Comparison of ENCODE assay signal across 11 mouse cellular contexts in genomic region chr1:168292106-168292505, GRCm38 (mm10).
DNase-seq lines count a peak whose midpoint lies in the region; ATAC-seq and TF ChIP-seq lines count a peak whose summit lies in the region.
"Had no signal": no experiment of that assay in that cellular context is flagged by ENCODE, and none has a peak within 500 bp of the region (broad histone marks: within the 10 kb centered on the region; RNA-seq: fewer than 3 reads in every experiment).

No protein-coding gene starts in this region.

- no peaks in the 10 kb centered on the region for H3K27me3 ChIP-seq in heart, embryonic 13.5 days (replicated peaks)
- no peaks in the 10 kb centered on the region for H3K27me3 ChIP-seq in liver, embryonic 13.5 days
- no peaks in the 10 kb centered on the region for H3K27me3 ChIP-seq in liver, postnatal 0 days (ENCODE audit: insufficient read depth, low read length)
- H3K27me3 ChIP-seq in midbrain, embryonic 13.5 days: no peaks in the 10 kb centered on the region
- H3K27me3 ChIP-seq in intestine, postnatal 0 days (replicated peaks; ENCODE audit: control insufficient read depth, insufficient read depth, low read length): no peaks in the 10 kb centered on the region

- peaks cover 17% of the 10 kb centered on the region for H3K36me3 ChIP-seq in heart, embryonic 13.5 days
- H3K36me3 ChIP-seq in liver, embryonic 13.5 days: no peaks in the 10 kb centered on the region
- H3K36me3 ChIP-seq in liver, postnatal 0 days (replicated peaks; ENCODE audit: insufficient read depth, low read length): no peaks in the 10 kb centered on the region; the same call in 1 of the 2 replicates
- no peaks in the 10 kb centered on the region for H3K36me3 ChIP-seq in midbrain, embryonic 13.5 days
- H3K36me3 ChIP-seq in intestine, postnatal 0 days (ENCODE audit: control insufficient read depth, insufficient read depth): no peaks in the 10 kb centered on the region

- peak overlapping the region; percentile 44 for H3K9ac ChIP-seq in heart, embryonic 13.5 days
- H3K9ac ChIP-seq in liver, embryonic 13.5 days: no peak overlapping the region
- H3K9ac ChIP-seq in liver, postnatal 0 days (replicated peaks): no peak overlapping the region
- H3K9ac ChIP-seq in midbrain, embryonic 13.5 days (replicated peaks): no peak overlapping the region
- no peak overlapping the region for H3K9ac ChIP-seq in intestine, postnatal 0 days (ENCODE audit: low read depth, low read length)

- DNase-seq in heart, postnatal 36 days: no peak
- no peak for DNase-seq in liver, embryonic 13.5 days
- no peak for DNase-seq in liver, postnatal 0 days
- peak; percentile 55 to 66 for DNase-seq in adrenal gland, postnatal 36 days
- no peak for DNase-seq in frontal cortex, postnatal 14 days (ENCODE audit: low spot score in 2 of 2)
- DNase-seq: cerebellum, adult 11 months; heart, adult 11 months; kidney, adult 8-10 months had no signal

- intact Hi-C loops in heart, postnatal 36 days (cut with DNase I): no loop called here

- no peak overlapping the region for H3K4me2 ChIP-seq in heart, embryonic 13.5 days
- H3K4me2 ChIP-seq in liver, embryonic 13.5 days: no peak overlapping the region
- H3K4me2 ChIP-seq in liver, postnatal 0 days (ENCODE audit: low read depth, low read length): no peak overlapping the region
- peak overlapping the region; percentile 21; the same call in 1 of the 2 replicates for H3K4me2 ChIP-seq in midbrain, embryonic 13.5 days (replicated peaks)
- H3K4me2 ChIP-seq in intestine, postnatal 0 days (replicated peaks; ENCODE audit: low read depth): no peak overlapping the region

- peak overlapping the region; percentile 83 for H3K27ac ChIP-seq in heart, embryonic 13.5 days (replicated peaks)
- H3K27ac ChIP-seq in liver, embryonic 13.5 days: peak overlapping the region; percentile 56; the same call in 1 of the 2 replicates
- no peak overlapping the region for H3K27ac ChIP-seq in liver, postnatal 0 days (ENCODE audit: low read depth)
- H3K27ac ChIP-seq in midbrain, embryonic 13.5 days: peak overlapping the region; percentile 75
- no peak overlapping the region for H3K27ac ChIP-seq in intestine, postnatal 0 days (ENCODE audit: low read depth, low read length)

- WGBS in heart, embryonic 13.5 days: 54% methylated on average over 9 of the region's 9 CpGs
- 76% methylated on average over 9 of the region's 9 CpGs for WGBS in liver, embryonic 13.5 days (ENCODE audit: insufficient replicate concordance)
- WGBS in liver, postnatal 0 days (ENCODE audit: insufficient replicate concordance): 83% methylated on average over 9 of the region's 9 CpGs
- 60% methylated on average over 9 of the region's 9 CpGs for WGBS in midbrain, embryonic 13.5 days
- 73% methylated on average over 9 of the region's 9 CpGs for WGBS in intestine, postnatal 0 days

- no peak overlapping the region for H3K4me3 ChIP-seq in heart, embryonic 13.5 days
- no peak overlapping the region for H3K4me3 ChIP-seq in liver, embryonic 13.5 days (replicated peaks)
- H3K4me3 ChIP-seq in liver, postnatal 0 days (ENCODE audit: low read depth, low read length): no peak overlapping the region
- no peak overlapping the region for H3K4me3 ChIP-seq in midbrain, embryonic 13.5 days (replicated peaks)
- no peak overlapping the region for H3K4me3 ChIP-seq in intestine, postnatal 0 days (ENCODE audit: low read depth, low read length)

- H3K4me1 ChIP-seq in heart, embryonic 13.5 days: peaks cover 71% of the 10 kb centered on the region
- peaks cover 72% of the 10 kb centered on the region for H3K4me1 ChIP-seq in liver, embryonic 13.5 days (replicated peaks)
- H3K4me1 ChIP-seq in liver, postnatal 0 days (ENCODE audit: insufficient read depth): peaks cover 37% of the 10 kb centered on the region
- peaks cover 66% of the 10 kb centered on the region for H3K4me1 ChIP-seq in midbrain, embryonic 13.5 days (replicated peaks)
- peaks cover 14% of the 10 kb centered on the region for H3K4me1 ChIP-seq in intestine, postnatal 0 days (replicated peaks; ENCODE audit: control insufficient read depth, insufficient read depth, low read length)

- ATAC-seq in heart, embryonic 13.5 days (ENCODE audit: extremely low read depth, insufficient number of reproducible peaks, low FRiP score, low TSS enrichment): no peak
- no peak for ATAC-seq in liver, embryonic 13.5 days (ENCODE audit: low read depth)
- ATAC-seq in liver, postnatal 0 days: no peak
- no peak for ATAC-seq in midbrain, embryonic 13.5 days
- no peak for ATAC-seq in intestine, postnatal 0 days

- no peak for TF ChIP-seq CTCF in liver, postnatal 0 days (IDR thresholded peaks at IDR 0.05; ENCODE audit: low read depth)
- no peak for TF ChIP-seq CTCF in intestine, postnatal 0 days (IDR thresholded peaks at IDR 0.05; ENCODE audit: low read depth)

- TF ChIP-seq EP300 in liver, postnatal 0 days (IDR thresholded peaks at IDR 0.05; ENCODE audit: low read depth): no peak

- no peaks in the 10 kb centered on the region for H3K9me3 ChIP-seq in heart, embryonic 13.5 days
- H3K9me3 ChIP-seq in liver, embryonic 13.5 days (replicated peaks): no peaks in the 10 kb centered on the region
- H3K9me3 ChIP-seq in liver, postnatal 0 days (ENCODE audit: low read length): 0 out of 2 replicates have a peak, but pooled peaks cover 2% of the 10 kb centered on the region
- no peaks in the 10 kb centered on the region for H3K9me3 ChIP-seq in midbrain, embryonic 13.5 days
- no peaks in the 10 kb centered on the region for H3K9me3 ChIP-seq in intestine, postnatal 0 days (ENCODE audit: control insufficient read depth)

Comparison
In these comparisons a context has a peak if more than half of its experiments do, and no peak if none do; other contexts are left out.
1. H3K27ac ChIP-seq: peak in heart, embryonic 13.5 days (single experiment), liver, embryonic 13.5 days (single experiment) and midbrain, embryonic 13.5 days (single experiment); none in liver, postnatal 0 days (single experiment) and intestine, postnatal 0 days (single experiment).
2. DNase-seq: peak in adrenal gland, postnatal 36 days (2 of 2); none in heart, postnatal 36 days (0 of 2), liver, embryonic 13.5 days (single experiment), liver, postnatal 0 days (single experiment) and frontal cortex, postnatal 14 days (0 of 2).